Mouse (Mus musculus): Measurements from ENCODE around the gene Rasal2.

Gene Rasal2

GRCm38 (mm10) chr1:157412454-157413369 is at the start of gene Rasal2:
Rasal2 (minus strand) TSS chr1:157412595.
- DNase-seq (ENCODE audit: low spot score), result peak; percentile 82

- DNase-seq (ENCODE audit: low spot score), result no peak
Measured at GRCm38 (mm10) chr1:157461276-157461675, 48.9 kb upstream of the Rasal2 start.

GRCm38 (mm10) chr1:157459904-157460303 is 47.5 kb upstream of the Rasal2 start:
- no peak for DNase-seq (ENCODE audit: low spot score)

- peak; percentile 35 for DNase-seq (ENCODE audit: low spot score)
Measured at GRCm38 (mm10) chr1:157458421-157459208, 46.2 kb upstream of the Rasal2 start, which contains the start of gene Cryzl2. Cryzl2 (plus strand) TSS chr1:157458577.

- DNase-seq (ENCODE audit: low spot score), result no peak
Measured at GRCm38 (mm10) chr1:157457789-157458188, 45.4 kb upstream of the Rasal2 start.

- DNase-seq (ENCODE audit: low spot score), result no peak
Measured at GRCm38 (mm10) chr1:157454876-157455275, 42.5 kb upstream of the Rasal2 start.

GRCm38 (mm10) chr1:157452759-157453549 is 40.6 kb upstream of the Rasal2 start:
- DNase-seq (ENCODE audit: low spot score), result no peak

- DNase-seq (ENCODE audit: low spot score), result no peak
Measured at GRCm38 (mm10) chr1:157452284-157452683, 39.9 kb upstream of the Rasal2 start.

GRCm38 (mm10) chr1:157449981-157450636 is 37.7 kb upstream of the Rasal2 start:
- no peak for DNase-seq (ENCODE audit: low spot score)

- DNase-seq (ENCODE audit: low spot score), result no peak
Measured at GRCm38 (mm10) chr1:157449532-157449931, 37.1 kb upstream of the Rasal2 start.

- DNase-seq (ENCODE audit: low spot score), result no peak
Measured at GRCm38 (mm10) chr1:157448805-157449188, 36.4 kb upstream of the Rasal2 start.

GRCm38 (mm10) chr1:157448164-157448804 is 35.9 kb upstream of the Rasal2 start:
- DNase-seq (ENCODE audit: low spot score), result no peak

- no peak for DNase-seq (ENCODE audit: low spot score)
Measured at GRCm38 (mm10) chr1:157447142-157447541, 34.7 kb upstream of the Rasal2 start.

- DNase-seq (ENCODE audit: low spot score), result no peak
Measured at GRCm38 (mm10) chr1:157446325-157446724, 33.9 kb upstream of the Rasal2 start.

- no peak for DNase-seq (ENCODE audit: low spot score)
Measured at GRCm38 (mm10) chr1:157445398-157445910, 33.1 kb upstream of the Rasal2 start.

GRCm38 (mm10) chr1:157444632-157445300 is 32.4 kb upstream of the Rasal2 start:
- DNase-seq (ENCODE audit: low spot score), result no peak

GRCm38 (mm10) chr1:157443723-157444561 is 31.5 kb upstream of the Rasal2 start:
- DNase-seq (ENCODE audit: low spot score), result no peak

- no peak for DNase-seq (ENCODE audit: low spot score)
Measured at GRCm38 (mm10) chr1:157443026-157443722, 30.8 kb upstream of the Rasal2 start.
